Mouse (Mus musculus) hindbrain, embryonic 14.5 days (tissue): ENCODE data around the gene Topors. TPM values are rescaled to one million over a fixed set of nuclear protein-coding genes. Genes with fewer than 3 reads are reported as not detected.
"Not testable (repeated sequence)": the region's sequence is repeated elsewhere in the genome, so short reads cannot be mapped to it uniquely, and the experiment has no call there.

Experiments
- ATAC-seq: fragments of 200-750 bp; cut with Nextera tagmentation; 2 replicates; pipeline ENCODE4 v1.8.0; 2017; ENCODE audit warnings: moderate number of reproducible peaks, mild to moderate bottlenecking, moderate TSS enrichment, moderate library complexity; ENCODE audit not compliant: low FRiP score
- DNase-seq: peaks from one replicate; pipeline ENCODE4 v3.0.0-alpha.2; 2015; ENCODE audit warnings: low spot score
- H3K27ac ChIP-seq: fragments of 300-500 bp; sonication (generic); 2 replicates; pipeline ENCODE4 v1.5.1; 2014; ENCODE audit warnings: mild to moderate bottlenecking, moderate library complexity
- H3K27me3 ChIP-seq: fragments of 300-500 bp; sonication (generic); 2 replicates; pipeline ENCODE4 v1.6.1; 2014; ENCODE audit warnings: mild to moderate bottlenecking, low read length, mixed read lengths; ENCODE audit not compliant: control insufficient read depth, insufficient read depth
- H3K36me3 ChIP-seq: fragments of 300-500 bp; sonication (generic); replicated peaks from 2 replicates; pipeline ENCODE4 v1.6.1; 2014; ENCODE audit not compliant: control insufficient read depth, insufficient read depth
- H3K4me1 ChIP-seq: fragments of 300-500 bp; sonication (generic); replicated peaks from 2 replicates; pipeline ENCODE4 v1.6.1; 2014; ENCODE audit warnings: antibody characterized with exemption, low read length, mixed read lengths; ENCODE audit not compliant: control insufficient read depth, insufficient read depth
- H3K4me2 ChIP-seq: fragments of 300-500 bp; sonication (generic); replicated peaks from 2 replicates; pipeline ENCODE4 v1.6.1; 2014; ENCODE audit warnings: mild to moderate bottlenecking, moderate library complexity
- H3K4me3 ChIP-seq: fragments of 300-500 bp; sonication (generic); replicated peaks from 2 replicates; pipeline ENCODE4 v1.5.1; 2014; ENCODE audit warnings: mild to moderate bottlenecking, low read length
- H3K9ac ChIP-seq: fragments of 300-500 bp; sonication (generic); 2 replicates; pipeline ENCODE4 v1.6.1; 2014
- H3K9me3 ChIP-seq: fragments of 300-500 bp; sonication (generic); 2 replicates; pipeline ENCODE4 v1.6.1; 2016; ENCODE audit warnings: low read length; ENCODE audit not compliant: control insufficient read depth
- WGBS: fragments of 180-500 bp; shearing (Covaris S2); extraction: QIAGEN DNeasy Blood & Tissue Kit; methylation state at CpG from one replicate; pipeline ENCODE4 v1.1.7; 2014; 5-methylcytosine and 5-hydroxymethylcytosine counted together
- polyA plus RNA-seq: library from polyadenylated mRNA; unstranded; fragments of >200 nt; fragmentation: Nextera tagmentation; extraction: Ambion mirVana; gene quantifications from 2 replicates; pipeline ENCODE4 v1.2.1, GENCODE M21; 2014

The Topors gene
- polyA plus RNA-seq, 1 experiment from 2014 or later, result 32.7 TPM

- WGBS, result 96% methylated on average over 11 of the region's 11 CpGs
- H3K4me2 ChIP-seq, DNase-seq, H3K4me1 ChIP-seq, H3K9me3 ChIP-seq, ATAC-seq, H3K27me3 ChIP-seq, H3K27ac ChIP-seq, H3K9ac ChIP-seq, H3K4me3 ChIP-seq, H3K36me3 ChIP-seq: not testable (repeated sequence)
Measured at GRCm38 (mm10) chr4:40291511-40291910, 21.9 kb upstream of the Topors start.

- no peaks in the 10 kb centered on the region for H3K27me3 ChIP-seq
- no peak overlapping the region for H3K9ac ChIP-seq
- 97% methylated on average over 2 of the region's 2 CpGs for WGBS
Measured at GRCm38 (mm10) chr4:40289046-40289445, 19.4 kb upstream of the Topors start.

GRCm38 (mm10) chr4:40287415-40287814 is 17.8 kb upstream of the Topors start:
- ATAC-seq, result no peak
- no peaks in the 10 kb centered on the region for H3K27me3 ChIP-seq
- no peak for DNase-seq
- H3K4me1 ChIP-seq, result no peaks in the 10 kb centered on the region
- no peak overlapping the region for H3K4me3 ChIP-seq
- H3K9me3 ChIP-seq, result no peaks in the 10 kb centered on the region
- H3K27ac ChIP-seq, result no peak overlapping the region
- H3K9ac ChIP-seq, result no peak overlapping the region
- WGBS, result 82% methylated on average over 6 of the region's 6 CpGs
- H3K4me2 ChIP-seq, result no peak overlapping the region
- H3K36me3 ChIP-seq, result no peaks in the 10 kb centered on the region

More at GRCm38 (mm10) chr4:40289046-40289445, 19.4 kb upstream of the Topors start:
- DNase-seq (no peak), ATAC-seq (no peak)
- H3K4me1 ChIP-seq, result no peaks in the 10 kb centered on the region
- H3K27ac ChIP-seq, result no peak overlapping the region
- no peak overlapping the region for H3K4me3 ChIP-seq
- H3K4me2 ChIP-seq, result no peak overlapping the region
- H3K36me3 ChIP-seq, result no peaks in the 10 kb centered on the region
- H3K9me3 ChIP-seq, result no peaks in the 10 kb centered on the region

- no peak for ATAC-seq
Measured at GRCm38 (mm10) chr4:40285582-40285981, 15.9 kb upstream of the Topors start.

GRCm38 (mm10) chr4:40279276-40279900 is 9.7 kb upstream of the Topors start, which contains the start of gene Ndufb6:
Gene Ndufb6 (minus strand): TSS chr4:40279421.
- Histone ChIP-seq H3K36me3 (peaks cover 19% of the 10 kb centered on the region), H3K27ac (peak within 1 kb of the TSS; percentile 48; the same call in 1 of the 2 replicates), H3K4me1 (peaks cover 11% of the 10 kb centered on the region), H3K9ac (peak within 1 kb of the TSS; percentile 89), H3K4me3 (peak within 1 kb of the TSS; percentile 83), H3K27me3 (no peaks in the 10 kb centered on the region), H3K4me2 (peak within 1 kb of the TSS; percentile 93), H3K9me3 (no peaks in the 10 kb centered on the region)
- DNase-seq, result peak; percentile 99
- ATAC-seq, result peak; percentile 95
- WGBS, result under 1% methylated on average over 36 of the region's 36 CpGs

More at GRCm38 (mm10) chr4:40285582-40285981, 15.9 kb upstream of the Topors start:
- Histone ChIP-seq H3K27ac (no peak overlapping the region), H3K27me3 (no peaks in the 10 kb centered on the region), H3K9ac (no peak overlapping the region), H3K36me3 (no peaks in the 10 kb centered on the region), H3K4me1 (no peaks in the 10 kb centered on the region), H3K4me2 (no peak overlapping the region), H3K4me3 (no peak overlapping the region), H3K9me3 (no peaks in the 10 kb centered on the region)
- peak; percentile 84 for DNase-seq
- WGBS, result 18% methylated on average over 4 of the region's 4 CpGs

- peak overlapping the region; percentile 93 for H3K4me2 ChIP-seq
- no peaks in the 10 kb centered on the region for H3K27me3 ChIP-seq
- no peaks in the 10 kb centered on the region for H3K9me3 ChIP-seq
- H3K4me3 ChIP-seq, result peak overlapping the region; percentile 83
- H3K9ac ChIP-seq, result peak overlapping the region; percentile 89
- ATAC-seq (peak; percentile 80), DNase-seq (no peak)
- under 1% methylated on average over 21 of the region's 21 CpGs for WGBS
- H3K4me1 ChIP-seq, result peaks cover 11% of the 10 kb centered on the region
- H3K36me3 ChIP-seq, result peaks cover 21% of the 10 kb centered on the region
- no peak overlapping the region for H3K27ac ChIP-seq
Measured at GRCm38 (mm10) chr4:40278880-40279275, 9.2 kb upstream of the Topors start.

- ATAC-seq, result no peak; the same call in 1 of the 2 replicates
- peak overlapping the region; percentile 86 for H3K9ac ChIP-seq
- no peaks in the 10 kb centered on the region for H3K27me3 ChIP-seq
- peak overlapping the region; percentile 90 for H3K4me2 ChIP-seq
- peaks cover 19% of the 10 kb centered on the region for H3K4me1 ChIP-seq
- no peaks in the 10 kb centered on the region for H3K9me3 ChIP-seq
- H3K4me3 ChIP-seq, result peak overlapping the region; percentile 83
- peaks cover 27% of the 10 kb centered on the region for H3K36me3 ChIP-seq
- WGBS, result under 1% methylated on average over 16 of the region's 16 CpGs
- no peak for DNase-seq
- H3K27ac ChIP-seq, result peak overlapping the region; percentile 94
Measured at GRCm38 (mm10) chr4:40268835-40269234, 815 bp downstream of the Topors start.

GRCm38 (mm10) chr4:40268204-40268813 is 1.3 kb downstream of the Topors start:
- Histone ChIP-seq H3K4me1 (peaks cover 19% of the 10 kb centered on the region), H3K9me3 (no peaks in the 10 kb centered on the region), H3K36me3 (peaks cover 22% of the 10 kb centered on the region), H3K27me3 (no peaks in the 10 kb centered on the region), H3K27ac (peak overlapping the region; percentile 94), H3K4me3 (peak overlapping the region; percentile 83), H3K4me2 (peak overlapping the region; percentile 90), H3K9ac (peak overlapping the region; percentile 86)
- DNase-seq, result peak; percentile 92
- under 1% methylated on average over 49 of the region's 50 CpGs for WGBS
- peak; percentile 85 for ATAC-seq

- H3K4me3 ChIP-seq, result peak overlapping the region; percentile 83
- ATAC-seq, result no peak
- H3K27me3 ChIP-seq, result no peaks in the 10 kb centered on the region
- WGBS, result 74% methylated on average over 7 of the region's 7 CpGs
- peaks cover 19% of the 10 kb centered on the region for H3K36me3 ChIP-seq
- H3K4me2 ChIP-seq, result peak overlapping the region; percentile 90
- no peak for DNase-seq
- peak overlapping the region; percentile 86 for H3K9ac ChIP-seq
- peak overlapping the region; percentile 94 for H3K27ac ChIP-seq
- peaks cover 19% of the 10 kb centered on the region for H3K4me1 ChIP-seq
- H3K9me3 ChIP-seq, result no peaks in the 10 kb centered on the region
Measured at GRCm38 (mm10) chr4:40267681-40268080, 2.0 kb downstream of the Topors start.
